Mouse (Mus musculus): ENCODE data around the gene Endou.

Gene Endou

GRCm38 (mm10) chr15:97731111-97731510 is at the start of gene Endou:
Gene Endou, minus strand, starts transcription at chr15:97731339.
- no peak for DNase-seq

- peak; percentile 54 to 75 for DNase-seq
Observed at GRCm38 (mm10) chr15:97780611-97781031, 49.5 kb upstream of the Endou start.

GRCm38 (mm10) chr15:97779576-97779975 is 48.4 kb upstream of the Endou start:
- peak in 1 of 2 experiments; percentile 4 for DNase-seq

GRCm38 (mm10) chr15:97778311-97779098 is 47.4 kb upstream of the Endou start, which contains the start of gene Slc48a1:
Gene Slc48a1, plus strand, starts transcription at chr15:97778520.
- peak in 1 of 2 experiments; percentile 20 for DNase-seq

- no peak for DNase-seq
Observed at GRCm38 (mm10) chr15:97776919-97777318, 45.8 kb upstream of the Endou start.

GRCm38 (mm10) chr15:97776514-97776913 is 45.4 kb upstream of the Endou start:
- peak; percentile 92 to 94 for DNase-seq

- peak; percentile 65 to 75 for DNase-seq
Observed at GRCm38 (mm10) chr15:97773961-97774370, 42.8 kb upstream of the Endou start.

- DNase-seq = peak; percentile 91 to 96
Observed at GRCm38 (mm10) chr15:97773108-97773507, 42.0 kb upstream of the Endou start.

GRCm38 (mm10) chr15:97770280-97770679 is 39.1 kb upstream of the Endou start:
- DNase-seq = no peak

- peak; percentile 69 to 83 for DNase-seq
Observed at GRCm38 (mm10) chr15:97768192-97768591, 37.1 kb upstream of the Endou start.

- DNase-seq = peak; percentile 87 to 93
Observed at GRCm38 (mm10) chr15:97767280-97768186, 36.4 kb upstream of the Endou start, which contains the start of gene Rapgef3. Gene Rapgef3, minus strand, starts transcription at chr15:97767972.

- DNase-seq = peak; percentile 60 to 74
Observed at GRCm38 (mm10) chr15:97766594-97767279, 35.6 kb upstream of the Endou start.

GRCm38 (mm10) chr15:97766194-97766593 is 35.1 kb upstream of the Endou start:
- no peak for DNase-seq

GRCm38 (mm10) chr15:97765090-97765794 is 34.1 kb upstream of the Endou start:
- no peak for DNase-seq

- DNase-seq = no peak
Observed at GRCm38 (mm10) chr15:97764532-97764931, 33.4 kb upstream of the Endou start.

GRCm38 (mm10) chr15:97763256-97764049 is 32.3 kb upstream of the Endou start:
- DNase-seq = no peak

- no peak for DNase-seq
Observed at GRCm38 (mm10) chr15:97762733-97763132, 31.6 kb upstream of the Endou start.

- DNase-seq = peak in 1 of 2 experiments; percentile 56
Observed at GRCm38 (mm10) chr15:97761438-97761837, 30.3 kb upstream of the Endou start.

- DNase-seq = no peak
Observed at GRCm38 (mm10) chr15:97760952-97761351, 29.8 kb upstream of the Endou start.

GRCm38 (mm10) chr15:97760006-97760405 is 28.9 kb upstream of the Endou start:
- no peak for DNase-seq

- no peak for DNase-seq
Observed at GRCm38 (mm10) chr15:97755361-97755760, 24.2 kb upstream of the Endou start.

All from kidney, postnatal 4 days (tissue).